Mouse (Mus musculus) urinary bladder, postnatal 4 days (tissue): Measurements from ENCODE around the gene Cat.
A peak's percentile ranks its signal among the peaks of the same experiment; 100 is the strongest.

Experiments
- DNase-seq, 2 experiments: peaks; one replicate each; pipeline ENCODE4 v3.0.0; 2021 to 2022; ENCODE audit warnings: low spot score in 2 of 2

The Cat gene

GRCm38 (mm10) chr2:103477456-103477855 lies 7.5 kb downstream of the Cat start:
- no peak for DNase-seq

- DNase-seq, result no peak
Observed at GRCm38 (mm10) chr2:103476657-103477056, 8.3 kb downstream of the Cat start.

GRCm38 (mm10) chr2:103476180-103476579 lies 8.8 kb downstream of the Cat start:
- DNase-seq, result no peak

- no peak for DNase-seq
Observed at GRCm38 (mm10) chr2:103473362-103473761, 11.6 kb downstream of the Cat start.

- no peak for DNase-seq
Observed at GRCm38 (mm10) chr2:103466984-103467588, 17.9 kb downstream of the Cat start.

GRCm38 (mm10) chr2:103466272-103466671 lies 18.7 kb downstream of the Cat start:
- no peak for DNase-seq

- no peak for DNase-seq
Observed at GRCm38 (mm10) chr2:103465429-103465828, 19.5 kb downstream of the Cat start.

- no peak for DNase-seq
Observed at GRCm38 (mm10) chr2:103464524-103464923, 20.4 kb downstream of the Cat start.

- no peak for DNase-seq
Observed at GRCm38 (mm10) chr2:103462746-103463145, 22.2 kb downstream of the Cat start.

- DNase-seq, result no peak
Observed at GRCm38 (mm10) chr2:103461743-103462142, 23.2 kb downstream of the Cat start.

GRCm38 (mm10) chr2:103461210-103461609 lies 23.8 kb downstream of the Cat start:
- DNase-seq, result no peak

GRCm38 (mm10) chr2:103459069-103459468 lies 25.9 kb downstream of the Cat start:
- DNase-seq, result no peak

GRCm38 (mm10) chr2:103457628-103458027 lies 27.3 kb downstream of the Cat start:
- DNase-seq, result no peak

GRCm38 (mm10) chr2:103457048-103457447 lies 27.9 kb downstream of the Cat start:
- no peak for DNase-seq

GRCm38 (mm10) chr2:103456646-103457045 lies 28.3 kb downstream of the Cat start:
- peak; percentile 61 to 79 for DNase-seq

- no peak for DNase-seq
Observed at GRCm38 (mm10) chr2:103455748-103456147, 29.2 kb downstream of the Cat start.

GRCm38 (mm10) chr2:103452550-103452949 lies 32.4 kb downstream of the Cat start:
- no peak for DNase-seq

- DNase-seq, result no peak
Observed at GRCm38 (mm10) chr2:103450267-103450666, 34.7 kb downstream of the Cat start.

- no peak for DNase-seq
Observed at GRCm38 (mm10) chr2:103449813-103450212, 35.1 kb downstream of the Cat start.

- no peak for DNase-seq
Observed at GRCm38 (mm10) chr2:103448947-103449560, 35.9 kb downstream of the Cat start.

- DNase-seq, result no peak
Observed at GRCm38 (mm10) chr2:103446326-103446725, 38.6 kb downstream of the Cat start.

GRCm38 (mm10) chr2:103445776-103446175 lies 39.2 kb downstream of the Cat start:
- no peak for DNase-seq

GRCm38 (mm10) chr2:103439710-103440109 lies 45.2 kb downstream of the Cat start:
- DNase-seq, result peak; percentile 50 to 86
